ENCODE assay signal across 31 mouse cellular contexts in genomic region chr2:68902546-68902945, GRCm38 (mm10). TPM values are rescaled to one million over a fixed set of nuclear protein-coding genes. Genes with fewer than 3 reads are reported as not detected.
DNase-seq lines count a peak whose midpoint lies in the region; ATAC-seq and TF ChIP-seq lines count a peak whose summit lies in the region.
"Had no signal": no experiment of that assay in that cellular context is flagged by ENCODE, and none has a peak within 500 bp of the region (broad histone marks: within the 10 kb centered on the region; RNA-seq: fewer than 3 reads in every experiment).

No protein-coding gene starts in this region.

- WGBS in liver, adult 2 months: 14% methylated on average over 6 of the region's 6 CpGs
- 65% methylated on average over 6 of the region's 6 CpGs for WGBS in liver, postnatal 0 days (ENCODE audit: insufficient replicate concordance)

- H3K9ac ChIP-seq in liver, adult 2 months (ENCODE audit: low read depth, low read length): no peak overlapping the region
- no peak overlapping the region for H3K9ac ChIP-seq in liver, postnatal 0 days (replicated peaks)
- H3K9ac ChIP-seq: embryonic facial prominence, embryonic 15.5 days; forebrain, embryonic 12.5 days; forebrain, postnatal 0 days; heart, embryonic 13.5 days; hindbrain, embryonic 15.5 days; intestine, embryonic 15.5 days; limb, embryonic 13.5 days; neural tube, embryonic 12.5 days had no signal

- peak; percentile 36 for TF ChIP-seq CTCF in liver, adult 2 months (IDR thresholded peaks at IDR 0.05; ENCODE audit: low read depth, low read length)
- no peak for TF ChIP-seq CTCF in liver, postnatal 0 days (IDR thresholded peaks at IDR 0.05; ENCODE audit: low read depth)

- H3K27me3 ChIP-seq in liver, adult 2 months (ENCODE audit: control insufficient read depth, insufficient read depth, low read length): no peaks in the 10 kb centered on the region
- no peaks in the 10 kb centered on the region for H3K27me3 ChIP-seq in liver, postnatal 0 days (ENCODE audit: insufficient read depth, low read length)
- H3K27me3 ChIP-seq: embryonic facial prominence, embryonic 15.5 days; forebrain, embryonic 12.5 days; heart, embryonic 13.5 days; hindbrain, embryonic 15.5 days; intestine, embryonic 15.5 days; limb, embryonic 13.5 days; neural tube, embryonic 12.5 days had no signal

- H3K4me3 ChIP-seq in liver, adult 2 months (ENCODE audit: insufficient read depth, low read depth, low read length): no peak overlapping the region
- no peak overlapping the region for H3K4me3 ChIP-seq in liver, postnatal 0 days (ENCODE audit: low read depth, low read length)
- H3K4me3 ChIP-seq: embryonic facial prominence, embryonic 15.5 days; forebrain, embryonic 12.5 days; heart, embryonic 13.5 days; hindbrain, embryonic 10.5 days; hindbrain, embryonic 15.5 days; intestine, embryonic 15.5 days; left cerebral cortex, adult 2 months; limb, embryonic 13.5 days; neural tube, embryonic 12.5 days had no signal

- H3K4me2 ChIP-seq in liver, postnatal 0 days (ENCODE audit: low read depth, low read length): no peak overlapping the region
- H3K4me2 ChIP-seq: embryonic facial prominence, embryonic 15.5 days; forebrain, embryonic 12.5 days; heart, embryonic 13.5 days; hindbrain, embryonic 15.5 days; intestine, embryonic 15.5 days; limb, embryonic 13.5 days; neural tube, embryonic 12.5 days had no signal

- H3K27ac ChIP-seq in liver, adult 2 months (replicated peaks; ENCODE audit: insufficient read depth, low read depth, low read length): no peak overlapping the region
- H3K27ac ChIP-seq in liver, postnatal 0 days (ENCODE audit: low read depth): no peak overlapping the region
- H3K27ac ChIP-seq: embryonic facial prominence, embryonic 15.5 days; forebrain, embryonic 12.5 days; heart, embryonic 13.5 days; hindbrain, embryonic 10.5 days; hindbrain, embryonic 15.5 days; kidney, postnatal 0 days; left cerebral cortex, adult 2 months; limb, embryonic 13.5 days; neural tube, embryonic 12.5 days had no signal

- peak; percentile 75 for DNase-seq in heart, adult 11 months
- no peak for DNase-seq in heart, postnatal 36 days
- peak; percentile 18 for DNase-seq in adrenal gland, adult 8-10 months
- peak; percentile 96 for DNase-seq in liver, adult 2 months (ENCODE audit: extremely low read depth, low read depth, low spot score)
- peak; percentile 51 for DNase-seq in liver, postnatal 0 days
- DNase-seq in cerebellum, postnatal 10 days: no peak
- DNase-seq in kidney, postnatal 10 days: no peak
- no peak for DNase-seq in left cerebral cortex, adult 11 months (ENCODE audit: low spot score)
- DNase-seq: cerebellum, adult 11 months; cerebellum, adult 9-11 months; forebrain, postnatal 0 days; heart, postnatal 10 days; kidney, adult 2 months; layer of hippocampus, adult 9-11 months; lung, adult 2 months; lung, postnatal 10 days; thymus, adult 2 months; thymus, postnatal 36 days had no signal

- TF ChIP-seq EP300 in liver, postnatal 0 days (IDR thresholded peaks at IDR 0.05; ENCODE audit: low read depth): no peak

- no peaks in the 10 kb centered on the region for H3K36me3 ChIP-seq in liver, adult 2 months (ENCODE audit: control insufficient read depth, insufficient read depth, low read length)
- no peaks in the 10 kb centered on the region for H3K36me3 ChIP-seq in liver, postnatal 0 days (replicated peaks; ENCODE audit: insufficient read depth, low read length)
- H3K36me3 ChIP-seq: embryonic facial prominence, embryonic 15.5 days; forebrain, embryonic 12.5 days; heart, embryonic 13.5 days; hindbrain, embryonic 15.5 days; intestine, embryonic 15.5 days; limb, embryonic 13.5 days; neural tube, embryonic 12.5 days had no signal

- intact Hi-C loops in heart, postnatal 36 days (cut with DNase I): no loop called here

- no peak for TF ChIP-seq POLR2A in liver, adult 2 months (IDR thresholded peaks at IDR 0.05; ENCODE audit: extremely low read depth, insufficient read depth, low read length)

- peaks cover 14% of the 10 kb centered on the region for H3K4me1 ChIP-seq in liver, adult 2 months (ENCODE audit: control insufficient read depth, insufficient read depth, low read length)
- peaks cover 11% of the 10 kb centered on the region for H3K4me1 ChIP-seq in liver, postnatal 0 days (ENCODE audit: insufficient read depth)
- H3K4me1 ChIP-seq: forebrain, embryonic 12.5 days; hindbrain, embryonic 10.5 days; hindbrain, embryonic 15.5 days; neural tube, embryonic 12.5 days had no signal

- no peaks in the 10 kb centered on the region for H3K9me3 ChIP-seq in liver, postnatal 0 days (ENCODE audit: low read length)
- H3K9me3 ChIP-seq: embryonic facial prominence, embryonic 15.5 days; heart, embryonic 13.5 days; hindbrain, embryonic 15.5 days; intestine, embryonic 15.5 days; neural tube, embryonic 12.5 days had no signal

- peak; percentile 91 for ATAC-seq in liver, postnatal 0 days
- ATAC-seq: activated CD4-positive, CD25-positive, alpha-beta regulatory T cell, adult 4 months; CD4-positive, CD25-positive, alpha-beta regulatory T cell, adult 4 months; intestine, embryonic 15.5 days; midbrain, embryonic 16.5 days had no signal

- H3K79me2 ChIP-seq in liver, adult 2 months (ENCODE audit: control insufficient read depth, insufficient read depth, low read length): peaks cover 5% of the 10 kb centered on the region; the same call in 1 of the 2 replicates

RNA-seq across cellular contexts. Expression of gene Cers6, which starts 41.3 kb away (rescaled TPM):
- total RNA-seq in heart, postnatal 36 days (2021): 10 to 100 TPM in 1 of 2 experiments, 1 to 10 TPM in 1; 9.1 to 12.0 TPM
- 1 to 10 TPM; 4.8 to 8.8 (median 5.7) TPM for total RNA-seq in adrenal gland, adult 8-10 months (2022)
- total RNA-seq in liver, adult 2 months (2014; rRNA removed): 16.0 and 19.9 TPM in 2 replicates
- 3.9 and 4.6 TPM in 2 replicates for polyA plus RNA-seq in liver, adult 2 months (2012; rRNA removed)
- 6.1 and 8.2 TPM in 2 replicates for polyA plus RNA-seq in liver, postnatal 0 days (2015; fragmentation: Nextera tagmentation; extraction: Ambion mirVana)

Comparison
In these comparisons a context has a peak if more than half of its experiments do, and no peak if none do; other contexts are left out.
1. DNase-seq: peak in heart, adult 11 months (single experiment), adrenal gland, adult 8-10 months (single experiment), liver, adult 2 months (single experiment) and liver, postnatal 0 days (single experiment); none in heart, postnatal 36 days (0 of 2), cerebellum, postnatal 10 days (0 of 2), kidney, postnatal 10 days (single experiment) and left cerebral cortex, adult 11 months (single experiment).